Mouse (Mus musculus) heart, embryonic 14.5 days (tissue): ENCODE data around the gene Fam32a. TPM values are rescaled to one million over a fixed set of nuclear protein-coding genes. Genes with fewer than 3 reads are reported as not detected.

ENCODE experiments used
- ATAC-seq: fragments of 200-750 bp; cut with Nextera tagmentation; 2 replicates; pipeline ENCODE4 v1.8.0; 2017; ENCODE audit warnings: low read depth, moderate TSS enrichment; ENCODE audit not compliant: insufficient number of reproducible peaks, insufficient read depth, low FRiP score
- H3K27ac ChIP-seq, 2 experiments: fragments of 200-500 bp in 1 of 2; fragments of 300-500 bp in 1 of 2; sonication (generic) in 1 of 2; replicated peaks in 1 of 2; 2 replicates each; pipeline ENCODE4 v1.5.1; 2012 to 2014; ENCODE audit warnings: low read depth in 2 of 2, low read length in 2 of 2, control low read depth in 1 of 2, mild to moderate bottlenecking in 1 of 2, mixed read lengths in 1 of 2; ENCODE audit not compliant: control insufficient read depth in 1 of 2, insufficient read depth in 1 of 2
- H3K27me3 ChIP-seq: fragments of 300-500 bp; sonication (generic); 2 replicates; pipeline ENCODE4 v1.6.1; 2014; ENCODE audit warnings: mild to moderate bottlenecking, low read length, control low read depth; ENCODE audit not compliant: control insufficient read depth, insufficient read depth
- H3K36me3 ChIP-seq: fragments of 300-500 bp; sonication (generic); 2 replicates; pipeline ENCODE4 v1.6.1; 2014; ENCODE audit warnings: mild to moderate bottlenecking, control low read depth, low read length, mixed read lengths; ENCODE audit not compliant: control insufficient read depth, insufficient read depth
- H3K4me1 ChIP-seq, 2 experiments: fragments of 200-500 bp in 1 of 2; fragments of 300-500 bp in 1 of 2; sonication (generic) in 1 of 2; 2 replicates each; pipeline ENCODE4 v1.6.1; 2012 to 2014; ENCODE audit warnings: low read length in 2 of 2, control low read depth in 1 of 2, mixed read lengths in 1 of 2; ENCODE audit not compliant: control insufficient read depth in 2 of 2, insufficient read depth in 2 of 2
- H3K4me2 ChIP-seq: fragments of 300-500 bp; sonication (generic); 2 replicates; pipeline ENCODE4 v1.6.1; 2014; ENCODE audit warnings: mild to moderate bottlenecking, low read length
- H3K4me3 ChIP-seq, 2 experiments: fragments of 200-500 bp in 1 of 2; fragments of 300-500 bp in 1 of 2; sonication (generic) in 1 of 2; 2 replicates each; pipeline ENCODE4 v1.5.1; 2012 to 2014; ENCODE audit warnings: low read length in 2 of 2, mild to moderate bottlenecking in 2 of 2, control low read depth in 1 of 2, low read depth in 1 of 2, moderate library complexity in 1 of 2; ENCODE audit not compliant: control insufficient read depth in 1 of 2, insufficient read depth in 1 of 2
- H3K9ac ChIP-seq: fragments of 300-500 bp; sonication (generic); 2 replicates; pipeline ENCODE4 v1.6.1; 2014; ENCODE audit warnings: mild to moderate bottlenecking, low read length
- H3K9me3 ChIP-seq: fragments of 300-500 bp; sonication (generic); 2 replicates; pipeline ENCODE4 v1.6.1; 2016; ENCODE audit warnings: low read length, control low read depth; ENCODE audit not compliant: control insufficient read depth
- WGBS: fragments of 180-500 bp; shearing (Covaris S2); extraction: QIAGEN DNeasy Blood & Tissue Kit; methylation state at CpG from one replicate; pipeline ENCODE4 v1.1.7; 2014; 5-methylcytosine and 5-hydroxymethylcytosine counted together
- polyA plus RNA-seq: library from polyadenylated mRNA; unstranded; fragments of >200 nt; fragmentation: Nextera tagmentation; extraction: Ambion mirVana; gene quantifications from 2 replicates; pipeline ENCODE4 v1.2.1, GENCODE M21; 2014

The Fam32a gene
- polyA plus RNA-seq, 1 experiment from 2014 or later, result 39.6 TPM

GRCm38 (mm10) chr8:72215871-72216270 lies 3.7 kb upstream of the Fam32a start:
- Histone ChIP-seq H3K9me3 (no peaks in the 10 kb centered on the region), H3K27ac (no peak overlapping the region), H3K9ac (no peak overlapping the region), H3K4me3 (no peak overlapping the region), H3K27me3 (peaks cover 4% of the 10 kb centered on the region; the same call in 1 of the 2 replicates), H3K36me3 (no peaks in the 10 kb centered on the region), H3K4me1 (peaks cover 0 to 9% of the 10 kb centered on the region in 2 experiments; a peak in 1 of 4 replicates), H3K4me2 (no peak overlapping the region)
- ATAC-seq, result no peak
- WGBS, result 20% methylated on average over 1 of the region's 1 CpGs

DNA sequence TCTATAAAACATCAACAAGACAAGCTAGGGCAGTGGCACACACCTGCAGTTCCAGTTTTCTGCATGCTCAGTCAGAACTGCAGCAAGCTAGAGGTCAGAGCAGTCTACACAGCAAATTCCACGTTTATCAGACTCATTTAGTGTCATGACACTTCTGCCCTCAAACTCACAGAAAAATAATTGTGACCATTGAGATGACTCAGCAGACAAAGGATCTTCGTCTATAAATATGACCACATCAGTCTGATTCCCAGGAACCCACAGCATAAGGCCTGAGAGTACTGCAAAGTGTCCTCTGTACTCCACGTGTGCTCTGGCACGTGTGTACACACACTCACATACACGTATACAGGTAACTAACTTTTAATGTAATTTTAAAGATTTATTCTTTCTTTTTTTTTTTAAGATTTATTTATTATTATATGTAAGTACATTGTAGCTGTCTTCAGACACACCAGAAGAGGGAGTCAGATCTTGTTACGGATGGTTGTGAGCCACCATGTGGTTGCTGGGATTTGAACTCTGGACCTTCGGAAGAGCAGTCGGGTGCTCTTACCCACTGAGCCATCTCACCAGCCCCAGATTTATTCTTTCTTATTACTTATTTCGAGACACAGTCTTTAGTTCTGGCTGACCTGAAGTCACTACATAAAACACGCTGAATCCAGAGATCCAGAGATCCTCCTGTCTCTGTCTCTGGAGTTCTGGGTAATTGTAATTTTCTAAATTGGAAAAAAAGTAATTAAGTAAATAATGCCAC lies 569 bp upstream of the Fam32a start:
- 0 out of 2 replicates have a peak, but pooled peaks have one; percentile 4 for ATAC-seq
- Histone ChIP-seq H3K27ac (0 out of 4 replicates have a peak overlapping the region, but pooled peaks of 1 of the 2 experiments have one; percentile 35), H3K36me3 (peaks cover 31% of the 10 kb centered on the region), H3K4me2 (peak overlapping the region; percentile 78), H3K27me3 (peaks cover 4% of the 10 kb centered on the region; the same call in 1 of the 2 replicates), H3K9me3 (no peaks in the 10 kb centered on the region), H3K9ac (no peak overlapping the region), H3K4me1 (peaks cover 0 to 11% of the 10 kb centered on the region in 2 experiments; a peak in 1 of 4 replicates), H3K4me3 (peak overlapping the region in 1 of 2 experiments; percentile 90; a peak in 2 of 4 replicates)
- 73% methylated on average over 9 of the region's 10 CpGs for WGBS

GRCm38 (mm10) chr8:72220758-72221157 lies 1.2 kb downstream of the Fam32a start:
- peak overlapping the region in 1 of 2 experiments; percentile 90; a peak in 2 of 4 replicates for H3K4me3 ChIP-seq
- H3K9ac ChIP-seq, result peak overlapping the region; percentile 85; the same call in 1 of the 2 replicates
- WGBS, result 86% methylated on average over 4 of the region's 4 CpGs

GRCm38 (mm10) chr8:72222656-72223055 lies 3.1 kb downstream of the Fam32a start:
- peaks cover 0 to 11% of the 10 kb centered on the region in 2 experiments; a peak in 1 of 4 replicates for H3K4me1 ChIP-seq
- no peak overlapping the region for H3K4me2 ChIP-seq
- H3K27ac ChIP-seq, result no peak overlapping the region
- no peak for ATAC-seq
- no peak overlapping the region for H3K9ac ChIP-seq
- no peak overlapping the region for H3K4me3 ChIP-seq
- H3K36me3 ChIP-seq, result peaks cover 33% of the 10 kb centered on the region
- WGBS, result 82% methylated on average over 5 of the region's 5 CpGs
- no peaks in the 10 kb centered on the region for H3K9me3 ChIP-seq
- no peaks in the 10 kb centered on the region; the same call in 1 of the 2 replicates for H3K27me3 ChIP-seq

More at GRCm38 (mm10) chr8:72220758-72221157, 1.2 kb downstream of the Fam32a start:
- H3K4me1 ChIP-seq, result peaks cover 0 to 11% of the 10 kb centered on the region in 2 experiments; a peak in 1 of 4 replicates
- no peaks in the 10 kb centered on the region for H3K9me3 ChIP-seq
- peaks cover 4% of the 10 kb centered on the region; the same call in 1 of the 2 replicates for H3K27me3 ChIP-seq
- H3K4me2 ChIP-seq, result peak overlapping the region; percentile 78
- no peak for ATAC-seq
- H3K36me3 ChIP-seq, result peaks cover 33% of the 10 kb centered on the region
- H3K27ac ChIP-seq, result no peak overlapping the region

GRCm38 (mm10) chr8:72239499-72240402 lies 20.2 kb downstream of the Fam32a start, which contains the start of gene Ap1m1:
Gene Ap1m1, plus strand, starts transcription at chr8:72240018.
- Histone ChIP-seq H3K27me3 (no peaks in the 10 kb centered on the region), H3K9ac (peak within 1 kb of the TSS; percentile 71), H3K9me3 (no peaks in the 10 kb centered on the region), H3K4me2 (peak within 1 kb of the TSS; percentile 67), H3K4me1 (peaks cover 6 to 11% of the 10 kb centered on the region in 2 experiments), H3K4me3 (peak within 1 kb of the TSS; percentile 62 to 87), H3K36me3 (peaks cover 18% of the 10 kb centered on the region; the same call in 1 of the 2 replicates), H3K27ac (peak within 1 kb of the TSS; percentile 88 to 97)
- ATAC-seq, result peak; percentile 96
- WGBS, result under 1% methylated on average over 54 of the region's 54 CpGs

- WGBS, result under 1% methylated on average over 24 of the region's 24 CpGs
- Histone ChIP-seq H3K4me2 (peak overlapping the region; percentile 67), H3K27me3 (no peaks in the 10 kb centered on the region), H3K36me3 (peaks cover 18% of the 10 kb centered on the region; the same call in 1 of the 2 replicates), H3K27ac (peak overlapping the region; percentile 88 to 97), H3K4me3 (peak overlapping the region; percentile 62 to 87), H3K4me1 (peaks cover 6 to 11% of the 10 kb centered on the region in 2 experiments), H3K9ac (peak overlapping the region; percentile 71), H3K9me3 (no peaks in the 10 kb centered on the region)
- ATAC-seq, result peak; percentile 35
These were observed 20.9 kb downstream of the Fam32a start for GRCm38 (mm10) chr8:72240403-72240763.

GRCm38 (mm10) chr8:72240951-72241350 lies 21.4 kb downstream of the Fam32a start:
- Histone ChIP-seq H3K4me2 (peak overlapping the region; percentile 67), H3K9me3 (no peaks in the 10 kb centered on the region), H3K4me1 (peaks cover 6 to 11% of the 10 kb centered on the region in 2 experiments), H3K27ac (0 out of 4 replicates have a peak overlapping the region, but pooled peaks of 1 of the 2 experiments have one; percentile 97), H3K9ac (peak overlapping the region; percentile 71), H3K27me3 (no peaks in the 10 kb centered on the region), H3K36me3 (peaks cover 18% of the 10 kb centered on the region; the same call in 1 of the 2 replicates), H3K4me3 (peak overlapping the region; percentile 62 to 87)
- no peak for ATAC-seq
- WGBS, result 64% methylated on average over 7 of the region's 7 CpGs
